Mouse (Mus musculus) forebrain, embryonic 14.5 days (tissue): Measurements from ENCODE around the gene Med15. TPM values are rescaled to one million over a fixed set of nuclear protein-coding genes. Genes with fewer than 3 reads are reported as not detected.

Experiments used
- ATAC-seq: fragments of 200-750 bp; cut with Nextera tagmentation; 2 replicates; pipeline ENCODE4 v1.8.0; 2017; ENCODE audit warnings: mild to moderate bottlenecking, moderate library complexity
- DNase-seq: peaks from one replicate; pipeline ENCODE4 v3.0.0-alpha.2; 2015; ENCODE audit warnings: low spot score
- H3K27ac ChIP-seq: fragments of 300-500 bp; sonication (generic); 2 replicates; pipeline ENCODE4 v1.5.1; 2014; ENCODE audit warnings: low read depth, mild to moderate bottlenecking, control low read depth, low read length, moderate library complexity
- H3K27me3 ChIP-seq: fragments of 300-500 bp; sonication (generic); replicated peaks from 2 replicates; pipeline ENCODE4 v1.6.1; 2014; ENCODE audit warnings: low read length, control low read depth, mixed read lengths; ENCODE audit not compliant: control insufficient read depth, insufficient read depth
- H3K36me3 ChIP-seq: fragments of 300-500 bp; sonication (generic); 2 replicates; pipeline ENCODE4 v1.6.1; 2014; ENCODE audit warnings: low read length, control low read depth; ENCODE audit not compliant: control insufficient read depth, insufficient read depth
- H3K4me1 ChIP-seq: fragments of 300-500 bp; sonication (generic); 2 replicates; pipeline ENCODE4 v1.6.1; 2014; ENCODE audit warnings: antibody characterized with exemption, low read length, control low read depth; ENCODE audit not compliant: control insufficient read depth, insufficient read depth
- H3K4me2 ChIP-seq: fragments of 300-500 bp; sonication (generic); 2 replicates; pipeline ENCODE4 v1.6.1; 2014; ENCODE audit warnings: mild to moderate bottlenecking, control low read depth, low read length
- H3K4me3 ChIP-seq: fragments of 300-500 bp; sonication (generic); 2 replicates; pipeline ENCODE4 v1.5.1; 2014; ENCODE audit warnings: low read depth, low read length, control low read depth
- H3K9ac ChIP-seq: fragments of 300-500 bp; sonication (generic); 2 replicates; pipeline ENCODE4 v1.6.1; 2014; ENCODE audit warnings: mild to moderate bottlenecking, low read length, control low read depth, moderate library complexity
- H3K9me3 ChIP-seq: fragments of 300-500 bp; sonication (generic); replicated peaks from 2 replicates; pipeline ENCODE4 v1.6.1; 2016; ENCODE audit warnings: low read length, control low read depth, mixed read lengths; ENCODE audit not compliant: control insufficient read depth
- WGBS: fragments of 180-500 bp; shearing (Covaris S2); extraction: QIAGEN DNeasy Blood & Tissue Kit; methylation state at CpG from one replicate; pipeline ENCODE4 v1.1.7; 2014; 5-methylcytosine and 5-hydroxymethylcytosine counted together
- polyA plus RNA-seq: library from polyadenylated mRNA; unstranded; fragments of >200 nt; fragmentation: Nextera tagmentation; extraction: Ambion mirVana; gene quantifications from 2 replicates; pipeline ENCODE4 v1.2.1, GENCODE M21; 2014

Med15 gene
- polyA plus RNA-seq, 1 experiment from 2014 or later, result 23.4 TPM

DNA sequence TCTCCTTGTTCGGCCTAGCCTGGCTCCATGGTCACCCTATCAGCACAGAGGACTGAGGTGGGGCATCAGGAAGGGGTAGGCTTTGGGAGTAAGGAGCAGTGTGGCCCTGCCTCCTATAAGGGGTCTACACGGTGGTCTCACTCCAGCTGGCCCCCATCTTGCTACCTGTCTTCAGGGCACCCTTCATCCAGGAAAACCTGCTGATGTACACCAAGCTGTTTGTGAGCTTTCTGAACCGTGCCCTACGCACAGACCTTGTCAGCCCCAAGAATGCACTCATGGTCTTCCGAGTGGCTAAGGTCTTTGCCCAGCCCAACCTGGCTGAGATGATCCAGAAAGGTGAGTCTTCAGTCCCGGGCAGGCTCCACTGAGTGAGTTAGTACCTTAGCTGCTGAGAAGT, 92.7 kb downstream of the Med15 start:
- Histone ChIP-seq H3K9ac (no peak overlapping the region), H3K4me2 (no peak overlapping the region), H3K27me3 (no peaks in the 10 kb centered on the region), H3K9me3 (no peaks in the 10 kb centered on the region), H3K36me3 (peaks cover 76% of the 10 kb centered on the region), H3K4me1 (no peaks in the 10 kb centered on the region), H3K27ac (no peak overlapping the region), H3K4me3 (no peak overlapping the region)
- WGBS, result 98% methylated on average over 6 of the region's 6 CpGs
- no peak for DNase-seq
- no peak for ATAC-seq

DNA sequence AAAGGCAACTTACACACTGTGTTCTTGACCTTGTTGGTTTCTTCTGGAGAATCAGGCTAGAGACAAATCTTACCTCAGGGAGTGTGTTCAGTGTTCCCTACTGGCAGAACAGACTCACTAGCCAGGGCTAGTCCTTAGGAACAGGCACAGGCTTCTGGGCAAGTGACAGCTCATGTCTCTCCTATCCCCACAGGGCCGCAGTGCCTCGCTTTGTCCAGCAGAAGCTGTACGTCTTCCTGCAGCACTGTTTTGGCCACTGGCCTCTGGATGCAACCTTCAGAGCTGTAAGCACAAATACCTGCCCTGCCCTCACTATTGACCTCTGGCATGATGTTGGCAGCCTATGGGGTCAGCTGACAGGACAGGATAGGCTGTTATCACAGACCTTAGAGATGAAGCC, 93.6 kb downstream of the Med15 start:
- Histone ChIP-seq H3K4me2 (no peak overlapping the region), H3K4me1 (no peaks in the 10 kb centered on the region), H3K9ac (no peak overlapping the region), H3K36me3 (peaks cover 79% of the 10 kb centered on the region), H3K4me3 (no peak overlapping the region), H3K27me3 (no peaks in the 10 kb centered on the region), H3K9me3 (no peaks in the 10 kb centered on the region), H3K27ac (no peak overlapping the region)
- no peak for DNase-seq
- ATAC-seq, result no peak
- WGBS, result 92% methylated on average over 3 of the region's 3 CpGs

GRCm38 (mm10) chr16:17638036-17638628, 94.6 kb downstream of the Med15 start:
- no peak overlapping the region for H3K4me2 ChIP-seq
- ATAC-seq (no peak), DNase-seq (no peak)
- H3K27me3 ChIP-seq, result no peaks in the 10 kb centered on the region
- no peaks in the 10 kb centered on the region for H3K4me1 ChIP-seq
- WGBS, result 92% methylated on average over 9 of the region's 9 CpGs
- H3K36me3 ChIP-seq, result peaks cover 74% of the 10 kb centered on the region
- H3K9me3 ChIP-seq, result no peaks in the 10 kb centered on the region
- no peak overlapping the region for H3K27ac ChIP-seq
- no peak overlapping the region for H3K4me3 ChIP-seq
- no peak overlapping the region for H3K9ac ChIP-seq

DNA sequence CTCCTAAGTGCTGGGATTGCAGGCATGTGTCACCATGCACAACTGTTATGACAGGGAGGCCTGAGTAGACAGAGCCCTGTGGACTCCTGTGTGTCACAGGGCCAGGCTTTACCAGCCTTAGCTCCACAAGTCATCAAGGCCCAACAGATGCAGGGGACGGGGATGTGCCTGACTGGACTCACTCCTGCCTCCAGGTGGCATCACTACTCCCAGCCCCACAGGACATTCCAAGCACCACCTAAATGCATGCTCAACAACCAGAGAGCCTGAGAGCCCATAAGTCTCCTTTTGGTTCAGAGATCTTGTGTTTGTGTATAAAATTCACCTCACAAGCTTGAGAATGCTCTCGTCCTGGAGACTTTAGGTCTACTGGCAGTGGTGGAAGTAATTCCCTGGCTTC, 95.1 kb downstream of the Med15 start:
- Histone ChIP-seq H3K27me3 (no peaks in the 10 kb centered on the region), H3K4me2 (no peak overlapping the region), H3K27ac (no peak overlapping the region), H3K9me3 (no peaks in the 10 kb centered on the region), H3K9ac (no peak overlapping the region), H3K36me3 (peaks cover 74% of the 10 kb centered on the region), H3K4me1 (no peaks in the 10 kb centered on the region), H3K4me3 (no peak overlapping the region)
- ATAC-seq, result no peak
- DNase-seq, result no peak
- 84% methylated on average over 2 of the region's 2 CpGs for WGBS

GRCm38 (mm10) chr16:17636904-17637303, 95.8 kb downstream of the Med15 start:
- Histone ChIP-seq H3K9me3 (no peaks in the 10 kb centered on the region), H3K4me3 (no peak overlapping the region), H3K27ac (no peak overlapping the region), H3K36me3 (peaks cover 74% of the 10 kb centered on the region), H3K9ac (no peak overlapping the region), H3K27me3 (no peaks in the 10 kb centered on the region), H3K4me2 (no peak overlapping the region), H3K4me1 (no peaks in the 10 kb centered on the region)
- DNase-seq (no peak), ATAC-seq (no peak)
- 84% methylated on average over 2 of the region's 2 CpGs for WGBS

GRCm38 (mm10) chr16:17633481-17634181, 99.1 kb downstream of the Med15 start:
- Histone ChIP-seq H3K4me2 (no peak overlapping the region), H3K9ac (no peak overlapping the region), H3K9me3 (no peaks in the 10 kb centered on the region), H3K27me3 (no peaks in the 10 kb centered on the region), H3K36me3 (peaks cover 73% of the 10 kb centered on the region), H3K4me3 (no peak overlapping the region), H3K27ac (no peak overlapping the region), H3K4me1 (no peaks in the 10 kb centered on the region)
- DNase-seq, result no peak
- 76% methylated on average over 8 of the region's 8 CpGs for WGBS
- no peak for ATAC-seq

- Histone ChIP-seq H3K36me3 (peaks cover 78% of the 10 kb centered on the region), H3K4me1 (no peaks in the 10 kb centered on the region), H3K4me2 (no peak overlapping the region), H3K9ac (no peak overlapping the region), H3K27me3 (no peaks in the 10 kb centered on the region), H3K4me3 (no peak overlapping the region), H3K27ac (no peak overlapping the region), H3K9me3 (no peaks in the 10 kb centered on the region)
- ATAC-seq (no peak), DNase-seq (no peak)
- whole genome bisulfite sequencing, result 97% methylated on average over 2 of the region's 2 CpGs
Measured at GRCm38 (mm10) chr16:17632580-17632979, 100.1 kb downstream of the Med15 start.

GRCm38 (mm10) chr16:17626269-17626555, 106.5 kb downstream of the Med15 start:
- no peak overlapping the region for H3K27ac ChIP-seq
- WGBS, result 97% methylated on average over 5 of the region's 5 CpGs
- ATAC-seq (no peak), DNase-seq (no peak)
- no peaks in the 10 kb centered on the region for H3K4me1 ChIP-seq
- no peak overlapping the region for H3K4me3 ChIP-seq
- H3K36me3 ChIP-seq, result peaks cover 90% of the 10 kb centered on the region
- no peak overlapping the region for H3K4me2 ChIP-seq
- no peaks in the 10 kb centered on the region for H3K9me3 ChIP-seq
- H3K27me3 ChIP-seq, result no peaks in the 10 kb centered on the region
- H3K9ac ChIP-seq, result no peak overlapping the region

DNA sequence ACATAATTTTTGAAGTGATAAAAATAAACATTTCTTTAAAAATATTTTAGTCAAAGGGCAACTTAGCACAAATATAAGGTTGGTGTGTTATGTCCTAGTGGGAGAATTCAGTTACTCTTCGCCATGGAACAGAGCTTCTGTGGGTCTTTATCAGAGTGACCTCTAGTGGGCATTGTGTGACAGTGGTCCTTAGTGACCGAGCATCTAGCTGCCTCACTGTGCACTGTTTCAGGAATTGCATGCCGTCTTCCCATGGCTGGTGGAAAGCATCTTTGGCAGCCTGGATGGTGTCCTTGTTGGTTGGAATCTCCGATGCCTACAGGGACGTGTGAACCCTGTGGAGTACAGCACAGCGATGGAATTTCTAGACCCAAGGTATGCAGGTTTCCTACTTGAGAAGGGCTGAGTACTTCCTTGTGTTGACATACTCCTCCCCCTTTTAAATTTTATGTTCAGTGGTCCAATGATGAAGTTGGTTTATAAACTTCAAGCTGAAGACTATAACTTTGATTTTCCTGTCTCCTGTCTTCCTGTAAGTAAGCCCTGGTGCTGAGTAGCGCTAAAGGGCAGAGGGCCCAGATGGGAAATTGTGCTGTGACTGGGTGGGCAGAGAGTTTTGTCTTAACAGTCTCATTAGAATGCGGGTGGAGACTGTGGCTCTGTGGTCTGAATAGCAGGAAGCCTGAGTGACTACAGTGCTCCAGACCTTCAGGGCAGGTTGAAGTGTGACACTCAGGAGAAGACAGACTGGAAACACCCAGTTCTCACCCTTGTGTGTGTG, 107.0 kb downstream of the Med15 start:
- H3K9me3 ChIP-seq, result no peaks in the 10 kb centered on the region
- H3K36me3 ChIP-seq, result peaks cover 86% of the 10 kb centered on the region
- H3K9ac ChIP-seq, result no peak overlapping the region
- no peak overlapping the region for H3K4me2 ChIP-seq
- ATAC-seq, result 0 out of 2 replicates have a peak, but pooled peaks have one; percentile 54
- WGBS, result 73% methylated on average over 8 of the region's 8 CpGs
- no peaks in the 10 kb centered on the region for H3K27me3 ChIP-seq
- DNase-seq, result peak; percentile 67
- H3K4me3 ChIP-seq, result no peak overlapping the region
- H3K27ac ChIP-seq, result no peak overlapping the region
- no peaks in the 10 kb centered on the region for H3K4me1 ChIP-seq
